Mouse (Mus musculus) stomach, embryonic 15.5 days (tissue): Measurements from ENCODE around the gene Mlxip. TPM values are rescaled to one million over a fixed set of nuclear protein-coding genes. Genes with fewer than 3 reads are reported as not detected.

Source experiments
- ATAC-seq: fragments of 200-750 bp; cut with Nextera tagmentation; 2 replicates; pipeline ENCODE4 v1.8.0; 2017; ENCODE audit warnings: low read depth, moderate number of reproducible peaks, moderate TSS enrichment; ENCODE audit not compliant: insufficient read depth, low FRiP score
- H3K27ac ChIP-seq: fragments of 300-500 bp; sonication (generic); 2 replicates; pipeline ENCODE4 v1.5.1; 2015; ENCODE audit warnings: mild to moderate bottlenecking, inconsistent platforms
- H3K27me3 ChIP-seq: fragments of 300-500 bp; sonication (generic); replicated peaks from 2 replicates; pipeline ENCODE4 v1.6.1; 2015; ENCODE audit warnings: inconsistent platforms
- H3K36me3 ChIP-seq: fragments of 300-500 bp; sonication (generic); 2 replicates; pipeline ENCODE4 v1.6.1; 2015; ENCODE audit warnings: inconsistent platforms
- H3K4me1 ChIP-seq: fragments of 300-500 bp; sonication (generic); 2 replicates; pipeline ENCODE4 v1.6.1; 2015; ENCODE audit warnings: inconsistent platforms
- H3K4me2 ChIP-seq: fragments of 300-500 bp; sonication (generic); 2 replicates; pipeline ENCODE4 v1.6.1; 2015; ENCODE audit warnings: mild to moderate bottlenecking, inconsistent platforms
- H3K4me3 ChIP-seq: fragments of 300-500 bp; sonication (generic); replicated peaks from 2 replicates; pipeline ENCODE4 v1.5.1; 2015; ENCODE audit warnings: inconsistent platforms
- H3K9ac ChIP-seq: fragments of 300-500 bp; sonication (generic); 2 replicates; pipeline ENCODE4 v1.6.1; 2015; ENCODE audit warnings: inconsistent platforms
- H3K9me3 ChIP-seq: fragments of 300-500 bp; sonication (generic); 2 replicates; pipeline ENCODE4 v1.6.1; 2016; ENCODE audit warnings: inconsistent platforms
- WGBS: fragments of 180-500 bp; shearing (Covaris S2); methylation state at CpG from one replicate; pipeline ENCODE4 v1.1.7; 2015; 5-methylcytosine and 5-hydroxymethylcytosine counted together
- polyA plus RNA-seq: library from polyadenylated mRNA; unstranded; fragments of >200 nt; fragmentation: Nextera tagmentation; extraction: Ambion mirVana; gene quantifications from 2 replicates; pipeline ENCODE4 v1.2.1, GENCODE M21; 2015

The Mlxip gene
- polyA plus RNA-seq, 1 experiment from 2014 or later = 19.1 TPM

GRCm38 (mm10) chr5:123489935-123490334 lies 95.3 kb downstream of the Mlxip start:
- H3K4me3 ChIP-seq = no peak overlapping the region
- H3K9me3 ChIP-seq = no peaks in the 10 kb centered on the region
- no peaks in the 10 kb centered on the region for H3K36me3 ChIP-seq
- ATAC-seq = no peak
- no peaks in the 10 kb centered on the region for H3K27me3 ChIP-seq
- WGBS = 50% methylated on average over 9 of the region's 9 CpGs
- no peak overlapping the region for H3K4me2 ChIP-seq
- H3K27ac ChIP-seq = no peak overlapping the region
- H3K9ac ChIP-seq = no peak overlapping the region
- peaks cover 5% of the 10 kb centered on the region; the same call in 1 of the 2 replicates for H3K4me1 ChIP-seq

DNA sequence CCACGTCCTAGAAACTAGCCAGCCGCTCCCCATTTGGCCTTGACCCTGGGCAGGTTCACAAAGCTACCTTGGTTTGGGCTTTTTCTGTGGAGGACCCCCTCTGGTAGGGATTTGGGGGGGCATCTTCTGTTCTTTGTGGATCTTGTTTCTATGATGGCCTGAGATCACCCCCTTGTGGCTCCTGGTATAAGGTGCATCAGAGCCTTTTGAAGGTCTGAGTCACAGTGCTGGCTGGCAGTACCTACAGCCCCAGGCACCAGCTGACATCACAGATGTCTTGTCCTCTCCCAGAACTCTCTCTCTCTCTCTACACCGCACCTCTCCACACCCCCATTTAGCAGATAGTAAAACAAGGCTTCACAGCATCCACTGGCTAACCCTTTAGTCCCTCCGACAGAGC lies 105.1 kb downstream of the Mlxip start:
- ATAC-seq = no peak
- H3K27me3 ChIP-seq = no peaks in the 10 kb centered on the region
- peaks cover 10% of the 10 kb centered on the region; the same call in 1 of the 2 replicates for H3K4me1 ChIP-seq
- 43% methylated on average over 4 of the region's 4 CpGs for WGBS
- no peak overlapping the region for H3K4me2 ChIP-seq
- H3K9ac ChIP-seq = no peak overlapping the region
- H3K9me3 ChIP-seq = no peaks in the 10 kb centered on the region
- H3K4me3 ChIP-seq = no peak overlapping the region
- no peaks in the 10 kb centered on the region for H3K36me3 ChIP-seq
- no peak overlapping the region for H3K27ac ChIP-seq

DNA sequence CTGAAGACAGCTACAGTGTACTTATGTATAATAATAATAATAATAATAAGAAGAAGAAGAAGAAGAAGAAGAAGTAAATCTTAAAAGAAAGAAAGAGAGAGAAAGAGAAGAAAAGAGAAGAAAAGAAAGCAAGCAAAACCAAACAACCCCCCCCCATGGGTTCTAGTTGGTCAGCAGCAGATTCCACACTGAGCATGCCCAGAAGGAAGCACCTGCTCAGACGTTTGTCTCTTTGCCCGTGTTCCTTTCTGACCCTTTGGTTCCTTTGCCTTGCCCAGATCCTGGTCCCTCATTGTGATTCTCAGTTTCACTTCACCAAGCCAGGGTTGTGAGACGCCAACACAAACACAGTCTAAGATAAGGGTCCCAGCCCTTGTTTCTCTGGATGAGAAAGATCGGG lies 107.4 kb downstream of the Mlxip start:
- 56% methylated on average over 4 of the region's 4 CpGs for WGBS
- Histone ChIP-seq H3K27me3 (peaks cover 3% of the 10 kb centered on the region; the same call in 1 of the 2 replicates), H3K4me1 (peaks cover 10% of the 10 kb centered on the region; the same call in 1 of the 2 replicates), H3K36me3 (no peaks in the 10 kb centered on the region), H3K27ac (no peak overlapping the region), H3K9ac (no peak overlapping the region), H3K4me3 (no peak overlapping the region), H3K9me3 (no peaks in the 10 kb centered on the region), H3K4me2 (no peak overlapping the region)
- no peak for ATAC-seq

Other genes starting within 250 kb of the Mlxip start
- gene Psmd9, start 225.4 kb upstream of the Mlxip start, polyA plus RNA-seq = 67.6 and 76.0 TPM in 2 replicates
- gene Hpd, start 212.1 kb upstream of the Mlxip start, polyA plus RNA-seq = 2.2 and 5.3 TPM in 2 replicates
- 0.86 and 0.92 TPM in 2 replicates for gene Wdr66, start 142.7 kb upstream of the Mlxip start, polyA plus RNA-seq
- gene Bcl7a, start 51.0 kb upstream of the Mlxip start, polyA plus RNA-seq = 19.9 and 21.0 TPM in 2 replicates
- gene Lrrc43, start 94.5 kb downstream of the Mlxip start, polyA plus RNA-seq = 0.06 TPM in 1 of 2 replicates, not detected in the other
- not detected in 2 replicates for gene Il31, start 94.7 kb downstream of the Mlxip start, polyA plus RNA-seq
- 0.45 and 0.51 TPM in 2 replicates for gene B3gnt4, start 115.7 kb downstream of the Mlxip start, polyA plus RNA-seq
- 100 and 103 TPM in 2 replicates for gene Diablo, start 129.4 kb downstream of the Mlxip start, polyA plus RNA-seq
- gene Gm49027, start 130.7 kb downstream of the Mlxip start, polyA plus RNA-seq = 7.5 and 8.2 TPM in 2 replicates
- 22.7 and 23.3 TPM in 2 replicates for gene Vps33a, start 178.2 kb downstream of the Mlxip start, polyA plus RNA-seq